Mouse (Mus musculus): ENCODE results near the gene Olfr1367. TPM values are rescaled to one million over a fixed set of nuclear protein-coding genes. Genes with fewer than 3 reads are reported as not detected.

Gene Olfr1367
- polyA plus RNA-seq (2015; fragmentation: Illumina TruSeq; extraction: RNeasy Lipid Tissue Mini Kit (QIAGEN cat#74804); ENCODE audit: insufficient read depth, low replicate concordance) = not detected

GRCm38 (mm10) chr13:21346610-21347009, at the start of gene Olfr1367:
Gene Olfr1367 (plus strand): TSS chr13:21346910.

GRCm38 (mm10) chr13:21311926-21312325, 34.8 kb upstream of the Olfr1367 start, which contains the start of gene Gpx6:
Gene Gpx6 (plus strand): TSS chr13:21312125.

GRCm38 (mm10) chr13:21362621-21363248, 16.0 kb downstream of the Olfr1367 start, which contains the start of gene Zscan12:
Gene Zscan12 (plus strand): TSS chr13:21362820.

Other genes starting within 250 kb of the Olfr1367 start
- gene Olfr1369-ps1, start 235.4 kb upstream of the Olfr1367 start, polyA plus RNA-seq (2015; fragmentation: Illumina TruSeq; extraction: RNeasy Lipid Tissue Mini Kit (QIAGEN cat#74804); ENCODE audit: insufficient read depth, low replicate concordance) = not detected
- gene Olfr263, start 217.3 kb upstream of the Olfr1367 start, polyA plus RNA-seq (2015; fragmentation: Illumina TruSeq; extraction: RNeasy Lipid Tissue Mini Kit (QIAGEN cat#74804); ENCODE audit: insufficient read depth, low replicate concordance) = not detected
- not detected for gene Olfr1368, start 201.0 kb upstream of the Olfr1367 start, polyA plus RNA-seq (2015; fragmentation: Illumina TruSeq; extraction: RNeasy Lipid Tissue Mini Kit (QIAGEN cat#74804); ENCODE audit: insufficient read depth, low replicate concordance)
- 99.8 TPM for gene Trim27, start 167.5 kb upstream of the Olfr1367 start, polyA plus RNA-seq (2015; fragmentation: Illumina TruSeq; extraction: RNeasy Lipid Tissue Mini Kit (QIAGEN cat#74804); ENCODE audit: insufficient read depth, low replicate concordance)
- gene Gpx5, start 54.2 kb upstream of the Olfr1367 start, polyA plus RNA-seq (2015; fragmentation: Illumina TruSeq; extraction: RNeasy Lipid Tissue Mini Kit (QIAGEN cat#74804); ENCODE audit: insufficient read depth, low replicate concordance) = not detected
- not detected for gene Gpx6, start 34.8 kb upstream of the Olfr1367 start, polyA plus RNA-seq (2015; fragmentation: Illumina TruSeq; extraction: RNeasy Lipid Tissue Mini Kit (QIAGEN cat#74804); ENCODE audit: insufficient read depth, low replicate concordance)
- 7.2 TPM for gene Zscan12, start 15.9 kb downstream of the Olfr1367 start, polyA plus RNA-seq (2015; fragmentation: Illumina TruSeq; extraction: RNeasy Lipid Tissue Mini Kit (QIAGEN cat#74804); ENCODE audit: insufficient read depth, low replicate concordance)
- gene Zkscan3, start 55.8 kb downstream of the Olfr1367 start, polyA plus RNA-seq (2015; fragmentation: Illumina TruSeq; extraction: RNeasy Lipid Tissue Mini Kit (QIAGEN cat#74804); ENCODE audit: insufficient read depth, low replicate concordance) = 109 TPM
- gene Pgbd1, start 94.1 kb downstream of the Olfr1367 start, polyA plus RNA-seq (2015; fragmentation: Illumina TruSeq; extraction: RNeasy Lipid Tissue Mini Kit (QIAGEN cat#74804); ENCODE audit: insufficient read depth, low replicate concordance) = 1.5 TPM
- gene Zscan26, start 106.8 kb downstream of the Olfr1367 start, polyA plus RNA-seq (2015; fragmentation: Illumina TruSeq; extraction: RNeasy Lipid Tissue Mini Kit (QIAGEN cat#74804); ENCODE audit: insufficient read depth, low replicate concordance) = 108 TPM
- gene Nkapl, start 121.6 kb downstream of the Olfr1367 start, polyA plus RNA-seq (2015; fragmentation: Illumina TruSeq; extraction: RNeasy Lipid Tissue Mini Kit (QIAGEN cat#74804); ENCODE audit: insufficient read depth, low replicate concordance) = 0.32 TPM
- gene Zkscan4, start 132.0 kb downstream of the Olfr1367 start, polyA plus RNA-seq (2015; fragmentation: Illumina TruSeq; extraction: RNeasy Lipid Tissue Mini Kit (QIAGEN cat#74804); ENCODE audit: insufficient read depth, low replicate concordance) = 1.2 TPM
- not detected for gene Gm10065, start 132.5 kb downstream of the Olfr1367 start, polyA plus RNA-seq (2015; fragmentation: Illumina TruSeq; extraction: RNeasy Lipid Tissue Mini Kit (QIAGEN cat#74804); ENCODE audit: insufficient read depth, low replicate concordance)
- gene AK157302, start 148.3 kb downstream of the Olfr1367 start, polyA plus RNA-seq (2015; fragmentation: Illumina TruSeq; extraction: RNeasy Lipid Tissue Mini Kit (QIAGEN cat#74804); ENCODE audit: insufficient read depth, low replicate concordance) = 1.3 TPM
- gene Gm11273, start 154.5 kb downstream of the Olfr1367 start, polyA plus RNA-seq (2015; fragmentation: Illumina TruSeq; extraction: RNeasy Lipid Tissue Mini Kit (QIAGEN cat#74804); ENCODE audit: insufficient read depth, low replicate concordance) = 1.8 TPM
- gene Zkscan8, start 184.2 kb downstream of the Olfr1367 start, polyA plus RNA-seq (2015; fragmentation: Illumina TruSeq; extraction: RNeasy Lipid Tissue Mini Kit (QIAGEN cat#74804); ENCODE audit: insufficient read depth, low replicate concordance) = 19.1 TPM
- gene Olfr1366, start 195.9 kb downstream of the Olfr1367 start, polyA plus RNA-seq (2015; fragmentation: Illumina TruSeq; extraction: RNeasy Lipid Tissue Mini Kit (QIAGEN cat#74804); ENCODE audit: insufficient read depth, low replicate concordance) = not detected
- not detected for gene Olfr1535, start 213.0 kb downstream of the Olfr1367 start, polyA plus RNA-seq (2015; fragmentation: Illumina TruSeq; extraction: RNeasy Lipid Tissue Mini Kit (QIAGEN cat#74804); ENCODE audit: insufficient read depth, low replicate concordance)
- gene Olfr1364, start 234.8 kb downstream of the Olfr1367 start, polyA plus RNA-seq (2015; fragmentation: Illumina TruSeq; extraction: RNeasy Lipid Tissue Mini Kit (QIAGEN cat#74804); ENCODE audit: insufficient read depth, low replicate concordance) = not detected

All from spleen, adult 10 weeks (tissue).